Mouse (Mus musculus): ENCODE data around the gene Pold1.

Pold1 gene

GRCm38 (mm10) chr7:44546274-44546673, 2.4 kb downstream of the Pold1 start:
- no peak for DNase-seq (ENCODE audit: low spot score)

GRCm38 (mm10) chr7:44543071-44543470, 5.6 kb downstream of the Pold1 start:
- no peak for DNase-seq (ENCODE audit: low spot score)

- no peak for DNase-seq (ENCODE audit: low spot score)
Measured at GRCm38 (mm10) chr7:44542555-44542954, 6.1 kb downstream of the Pold1 start.

GRCm38 (mm10) chr7:44538756-44539624, 9.7 kb downstream of the Pold1 start:
- DNase-seq (ENCODE audit: low spot score) = no peak

GRCm38 (mm10) chr7:44537496-44537895, 11.2 kb downstream of the Pold1 start:
- DNase-seq (ENCODE audit: low spot score) = peak; percentile 38

- no peak for DNase-seq (ENCODE audit: low spot score)
Measured at GRCm38 (mm10) chr7:44537009-44537408, 11.6 kb downstream of the Pold1 start.

- peak; percentile 42 for DNase-seq (ENCODE audit: low spot score)
Measured at GRCm38 (mm10) chr7:44536590-44536968, 12.1 kb downstream of the Pold1 start.

GRCm38 (mm10) chr7:44535657-44536589, 12.7 kb downstream of the Pold1 start:
- DNase-seq (ENCODE audit: low spot score) = no peak

- DNase-seq (ENCODE audit: low spot score) = no peak
Measured at GRCm38 (mm10) chr7:44534656-44535441, 13.8 kb downstream of the Pold1 start.

- DNase-seq (ENCODE audit: low spot score) = no peak
Measured at GRCm38 (mm10) chr7:44534242-44534641, 14.4 kb downstream of the Pold1 start.

- DNase-seq (ENCODE audit: low spot score) = no peak
Measured at GRCm38 (mm10) chr7:44533746-44534045, 15.0 kb downstream of the Pold1 start.

- no peak for DNase-seq (ENCODE audit: low spot score)
Measured at GRCm38 (mm10) chr7:44532918-44533745, 15.5 kb downstream of the Pold1 start.

GRCm38 (mm10) chr7:44531946-44532732, 16.5 kb downstream of the Pold1 start, which contains the start of gene Spib:
Gene Spib, minus strand, starts transcription at chr7:44532071.
- no peak for DNase-seq (ENCODE audit: low spot score)

- DNase-seq (ENCODE audit: low spot score) = no peak
Measured at GRCm38 (mm10) chr7:44531207-44531606, 17.4 kb downstream of the Pold1 start.

GRCm38 (mm10) chr7:44530507-44530906, 18.1 kb downstream of the Pold1 start:
- DNase-seq (ENCODE audit: low spot score) = no peak

- DNase-seq (ENCODE audit: low spot score) = no peak
Measured at GRCm38 (mm10) chr7:44529518-44529917, 19.1 kb downstream of the Pold1 start.

- DNase-seq (ENCODE audit: low spot score) = peak; percentile 75
Measured at GRCm38 (mm10) chr7:44527483-44528398, 20.9 kb downstream of the Pold1 start.

- DNase-seq (ENCODE audit: low spot score) = no peak
Measured at GRCm38 (mm10) chr7:44526414-44527154, 22.1 kb downstream of the Pold1 start.

All from ovary, postnatal 36 days (tissue).